Mouse (Mus musculus): ENCODE results near the gene Dscam. TPM values are rescaled to one million over a fixed set of nuclear protein-coding genes. Genes with fewer than 3 reads are reported as not detected.

The Dscam gene
- polyA plus RNA-seq, 1 experiment, result 0.13 TPM

DNA sequence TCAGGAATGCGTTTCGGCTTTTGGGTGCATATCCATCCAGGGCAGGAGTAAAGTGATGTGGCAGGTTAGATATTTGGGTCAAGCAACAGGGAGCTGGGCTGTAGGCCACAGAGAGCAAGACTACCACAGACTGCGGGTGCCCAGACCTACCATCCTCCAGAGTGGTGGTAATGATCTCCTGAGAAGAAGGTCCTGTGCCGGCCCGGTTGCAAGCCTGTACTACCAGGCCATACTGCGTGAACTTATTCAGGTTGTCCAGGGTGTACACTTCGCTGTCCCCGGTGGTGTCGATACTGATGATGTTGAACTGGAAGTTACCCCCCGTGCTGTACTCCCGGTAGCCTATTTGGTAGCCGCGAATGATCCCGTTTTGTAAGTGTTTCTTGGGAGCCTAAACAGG lies 485.5 kb downstream of the Dscam start:
- no peaks in the 10 kb centered on the region for H3K9me3 ChIP-seq (replicated peaks; ENCODE audit: control insufficient read depth, insufficient read depth, low read length, poor library complexity, severe bottlenecking)
- no peaks in the 10 kb centered on the region for H3K27me3 ChIP-seq (ENCODE audit: control insufficient read depth, insufficient read depth, low read length, poor library complexity, severe bottlenecking)
- no peak overlapping the region for H3K9ac ChIP-seq (ENCODE audit: low read depth, poor library complexity, severe bottlenecking)

GRCm38 (mm10) chr16:96684581-96684980 lies 486.0 kb downstream of the Dscam start:
- no peak for TF ChIP-seq CTCF (IDR thresholded peaks at IDR 0.05; ENCODE audit: low read depth, low read length)
- no peak for TF ChIP-seq EP300 (IDR thresholded peaks at IDR 0.05; ENCODE audit: insufficient read depth, low read depth, low read length)
- no peak for TF ChIP-seq POLR2A (IDR thresholded peaks at IDR 0.05; ENCODE audit: insufficient read depth, low read length)
- H3K27ac ChIP-seq (ENCODE audit: insufficient read depth, low read length), result no peak overlapping the region
- no peaks in the 10 kb centered on the region for H3K9me3 ChIP-seq (replicated peaks; ENCODE audit: control insufficient read depth, insufficient read depth, low read length, poor library complexity, severe bottlenecking)
- no peak overlapping the region for H3K9ac ChIP-seq (ENCODE audit: low read depth, poor library complexity, severe bottlenecking)
- no peaks in the 10 kb centered on the region for H3K27me3 ChIP-seq (ENCODE audit: control insufficient read depth, insufficient read depth, low read length, poor library complexity, severe bottlenecking)
- H3K4me3 ChIP-seq (ENCODE audit: low read depth, low read length), result no peak overlapping the region
- H3K4me1 ChIP-seq (ENCODE audit: control insufficient read depth, insufficient read depth, low read length), result no peaks in the 10 kb centered on the region
- H3K36me3 ChIP-seq (ENCODE audit: control insufficient read depth, insufficient read depth, low read length, poor library complexity, severe bottlenecking), result no peaks in the 10 kb centered on the region

More for the DNA sequence above, 485.5 kb downstream of the Dscam start:
- Histone ChIP-seq H3K36me3 (ENCODE audit: control insufficient read depth, insufficient read depth, low read length, poor library complexity, severe bottlenecking) (no peaks in the 10 kb centered on the region), H3K27ac (ENCODE audit: insufficient read depth, low read length) (no peak overlapping the region), H3K4me3 (ENCODE audit: low read depth, low read length) (no peak overlapping the region), H3K4me1 (ENCODE audit: control insufficient read depth, insufficient read depth, low read length) (no peaks in the 10 kb centered on the region)
- TF ChIP-seq POLR2A (IDR thresholded peaks at IDR 0.05; ENCODE audit: insufficient read depth, low read length), result no peak
- TF ChIP-seq CTCF (IDR thresholded peaks at IDR 0.05; ENCODE audit: low read depth, low read length), result no peak
- TF ChIP-seq EP300 (IDR thresholded peaks at IDR 0.05; ENCODE audit: insufficient read depth, low read depth, low read length), result no peak

- H3K9ac ChIP-seq (ENCODE audit: low read depth, poor library complexity, severe bottlenecking), result no peak overlapping the region
- H3K4me1 ChIP-seq (ENCODE audit: control insufficient read depth, insufficient read depth, low read length), result no peaks in the 10 kb centered on the region
- no peaks in the 10 kb centered on the region for H3K36me3 ChIP-seq (ENCODE audit: control insufficient read depth, insufficient read depth, low read length, poor library complexity, severe bottlenecking)
- H3K4me3 ChIP-seq (ENCODE audit: low read depth, low read length), result no peak overlapping the region
- TF ChIP-seq CTCF (IDR thresholded peaks at IDR 0.05; ENCODE audit: low read depth, low read length), result no peak
- TF ChIP-seq POLR2A (IDR thresholded peaks at IDR 0.05; ENCODE audit: insufficient read depth, low read length), result no peak
- no peak for TF ChIP-seq EP300 (IDR thresholded peaks at IDR 0.05; ENCODE audit: insufficient read depth, low read depth, low read length)
- no peaks in the 10 kb centered on the region for H3K9me3 ChIP-seq (replicated peaks; ENCODE audit: control insufficient read depth, insufficient read depth, low read length, poor library complexity, severe bottlenecking)
- no peaks in the 10 kb centered on the region for H3K27me3 ChIP-seq (ENCODE audit: control insufficient read depth, insufficient read depth, low read length, poor library complexity, severe bottlenecking)
- no peak overlapping the region for H3K27ac ChIP-seq (ENCODE audit: insufficient read depth, low read length)
These were observed 488.1 kb downstream of the Dscam start for GRCm38 (mm10) chr16:96682289-96682972.

DNA sequence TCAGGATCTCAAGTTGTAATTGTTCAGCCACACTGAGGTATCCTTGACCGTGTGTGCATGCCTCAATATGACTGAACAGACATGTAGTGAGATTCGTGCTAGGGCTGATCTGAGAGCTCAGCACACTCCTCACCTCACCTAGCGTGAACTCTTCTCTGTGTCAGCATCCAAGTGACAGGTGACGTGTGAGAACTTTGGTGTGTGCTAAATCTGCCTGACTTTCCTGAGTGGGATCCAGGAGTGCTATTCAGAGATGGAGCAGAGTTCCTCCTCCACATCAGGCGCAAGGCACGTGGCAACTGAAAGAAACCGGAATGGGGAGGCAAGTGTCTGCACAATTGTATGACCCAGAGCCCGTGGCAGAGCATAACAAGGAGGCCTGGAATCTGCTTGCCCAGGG lies 490.6 kb downstream of the Dscam start:
- Histone ChIP-seq H3K4me1 (ENCODE audit: control insufficient read depth, insufficient read depth, low read length) (no peaks in the 10 kb centered on the region), H3K36me3 (ENCODE audit: control insufficient read depth, insufficient read depth, low read length, poor library complexity, severe bottlenecking) (no peaks in the 10 kb centered on the region), H3K4me3 (ENCODE audit: low read depth, low read length) (no peak overlapping the region), H3K9ac (ENCODE audit: low read depth, poor library complexity, severe bottlenecking) (no peak overlapping the region), H3K27me3 (ENCODE audit: control insufficient read depth, insufficient read depth, low read length, poor library complexity, severe bottlenecking) (no peaks in the 10 kb centered on the region), H3K9me3 (replicated peaks; ENCODE audit: control insufficient read depth, insufficient read depth, low read length, poor library complexity, severe bottlenecking) (no peaks in the 10 kb centered on the region), H3K27ac (ENCODE audit: insufficient read depth, low read length) (no peak overlapping the region)
- TF ChIP-seq EP300 (IDR thresholded peaks at IDR 0.05; ENCODE audit: insufficient read depth, low read depth, low read length) (no peak), POLR2A (IDR thresholded peaks at IDR 0.05; ENCODE audit: insufficient read depth, low read length) (no peak), CTCF (IDR thresholded peaks at IDR 0.05; ENCODE audit: low read depth, low read length) (no peak)

DNA sequence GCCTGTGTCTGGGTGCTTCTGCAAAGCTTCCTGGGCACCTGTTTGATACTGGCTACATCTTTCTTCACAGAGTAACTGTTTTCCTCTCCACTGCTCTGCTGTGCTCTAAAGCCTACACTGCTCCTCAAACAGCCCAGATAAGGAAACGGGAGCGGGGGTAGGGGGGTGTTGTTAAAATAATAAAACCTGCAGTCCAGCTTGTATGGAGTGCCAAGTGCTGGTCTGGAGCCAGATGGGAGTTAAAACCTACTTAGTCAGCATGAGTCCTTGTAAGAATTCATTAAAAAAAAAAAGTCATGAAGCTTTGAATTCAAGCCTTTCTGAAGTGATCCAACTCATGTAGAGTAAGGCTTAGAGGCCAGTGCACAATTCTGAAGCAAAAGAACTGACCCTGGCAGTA lies 493.1 kb downstream of the Dscam start:
- no peaks in the 10 kb centered on the region for H3K9me3 ChIP-seq (replicated peaks; ENCODE audit: control insufficient read depth, insufficient read depth, low read length, poor library complexity, severe bottlenecking)
- H3K9ac ChIP-seq (ENCODE audit: low read depth, poor library complexity, severe bottlenecking), result no peak overlapping the region
- no peak overlapping the region for H3K27ac ChIP-seq (ENCODE audit: insufficient read depth, low read length)

DNA sequence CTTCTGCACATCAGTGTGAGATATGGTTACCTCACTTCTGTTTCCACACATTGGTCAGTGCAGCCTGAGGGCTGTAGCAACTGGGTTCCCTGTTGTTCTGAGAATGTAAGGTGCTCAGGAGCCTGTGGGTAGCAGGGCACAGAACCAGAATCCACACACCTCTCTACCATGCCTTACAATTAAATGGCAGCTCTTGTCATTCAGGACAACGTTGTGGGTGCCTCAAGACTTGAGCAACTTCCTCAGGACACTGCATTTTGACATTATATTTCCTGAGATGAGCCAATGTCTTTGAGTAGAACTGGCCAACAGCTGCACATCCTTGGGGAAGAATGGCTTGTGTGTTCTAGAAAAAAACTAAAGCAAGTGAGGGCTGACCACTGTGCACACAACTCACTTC lies 493.9 kb downstream of the Dscam start:
- no peak overlapping the region for H3K27ac ChIP-seq (ENCODE audit: insufficient read depth, low read length)
- H3K9ac ChIP-seq (ENCODE audit: low read depth, poor library complexity, severe bottlenecking), result no peak overlapping the region
- H3K4me1 ChIP-seq (ENCODE audit: control insufficient read depth, insufficient read depth, low read length), result no peaks in the 10 kb centered on the region
- TF ChIP-seq EP300 (IDR thresholded peaks at IDR 0.05; ENCODE audit: insufficient read depth, low read depth, low read length) (no peak), CTCF (IDR thresholded peaks at IDR 0.05; ENCODE audit: low read depth, low read length) (no peak), POLR2A (IDR thresholded peaks at IDR 0.05; ENCODE audit: insufficient read depth, low read length) (no peak)
- no peaks in the 10 kb centered on the region for H3K27me3 ChIP-seq (ENCODE audit: control insufficient read depth, insufficient read depth, low read length, poor library complexity, severe bottlenecking)
- no peaks in the 10 kb centered on the region for H3K9me3 ChIP-seq (replicated peaks; ENCODE audit: control insufficient read depth, insufficient read depth, low read length, poor library complexity, severe bottlenecking)
- H3K4me3 ChIP-seq (ENCODE audit: low read depth, low read length), result no peak overlapping the region
- no peaks in the 10 kb centered on the region for H3K36me3 ChIP-seq (ENCODE audit: control insufficient read depth, insufficient read depth, low read length, poor library complexity, severe bottlenecking)

More for the DNA sequence above, 493.1 kb downstream of the Dscam start:
- Histone ChIP-seq H3K4me3 (ENCODE audit: low read depth, low read length) (no peak overlapping the region), H3K27me3 (ENCODE audit: control insufficient read depth, insufficient read depth, low read length, poor library complexity, severe bottlenecking) (no peaks in the 10 kb centered on the region), H3K36me3 (ENCODE audit: control insufficient read depth, insufficient read depth, low read length, poor library complexity, severe bottlenecking) (no peaks in the 10 kb centered on the region), H3K4me1 (ENCODE audit: control insufficient read depth, insufficient read depth, low read length) (no peaks in the 10 kb centered on the region)
- TF ChIP-seq POLR2A (IDR thresholded peaks at IDR 0.05; ENCODE audit: insufficient read depth, low read length) (no peak), EP300 (IDR thresholded peaks at IDR 0.05; ENCODE audit: insufficient read depth, low read depth, low read length) (no peak), CTCF (IDR thresholded peaks at IDR 0.05; ENCODE audit: low read depth, low read length) (no peak)
